Mouse (Mus musculus): ENCODE measurements around the gene Mgmt.

Mgmt gene

DNA sequence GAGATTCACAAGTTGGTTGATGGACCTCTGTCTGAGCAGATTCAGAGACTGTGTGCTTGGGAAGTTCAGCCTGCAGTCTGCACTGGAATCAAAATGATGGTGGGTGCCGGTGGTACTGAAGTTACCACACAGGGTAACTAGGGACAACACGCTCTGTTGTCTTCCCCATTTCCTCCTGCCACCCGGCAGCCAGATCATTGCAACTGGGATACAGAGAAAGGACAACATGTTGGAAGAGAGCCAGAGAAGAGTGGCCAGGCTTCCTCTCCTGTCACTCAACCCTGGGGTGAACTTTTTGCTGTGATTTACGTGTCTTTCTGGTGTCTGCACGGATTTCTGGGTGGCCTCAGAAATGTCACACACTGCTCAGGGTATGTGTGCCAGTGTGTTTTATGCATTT, 107.4 kb downstream of the Mgmt start:
- no peak for DNase-seq (ENCODE audit: low read depth, low spot score)

DNA sequence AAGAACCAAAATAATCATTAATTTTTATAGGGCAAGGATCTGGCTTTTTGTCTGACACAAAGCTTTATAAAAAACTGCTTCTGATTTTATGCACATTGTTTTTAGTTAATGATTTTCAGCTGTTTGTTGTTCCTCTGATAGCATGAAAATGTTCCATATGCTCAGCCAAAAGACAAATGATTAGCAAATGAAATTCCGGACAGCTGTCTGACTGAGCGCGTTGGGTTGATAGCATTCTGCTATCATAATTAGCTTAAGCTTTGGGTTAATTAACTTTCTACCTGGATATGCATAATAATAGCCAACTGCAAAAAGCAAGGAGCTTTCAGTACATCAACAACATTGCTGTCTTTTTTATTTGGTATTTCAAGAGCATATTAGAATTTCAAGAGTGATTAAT, 108.0 kb downstream of the Mgmt start:
- DNase-seq (ENCODE audit: low read depth, low spot score), result no peak

DNA sequence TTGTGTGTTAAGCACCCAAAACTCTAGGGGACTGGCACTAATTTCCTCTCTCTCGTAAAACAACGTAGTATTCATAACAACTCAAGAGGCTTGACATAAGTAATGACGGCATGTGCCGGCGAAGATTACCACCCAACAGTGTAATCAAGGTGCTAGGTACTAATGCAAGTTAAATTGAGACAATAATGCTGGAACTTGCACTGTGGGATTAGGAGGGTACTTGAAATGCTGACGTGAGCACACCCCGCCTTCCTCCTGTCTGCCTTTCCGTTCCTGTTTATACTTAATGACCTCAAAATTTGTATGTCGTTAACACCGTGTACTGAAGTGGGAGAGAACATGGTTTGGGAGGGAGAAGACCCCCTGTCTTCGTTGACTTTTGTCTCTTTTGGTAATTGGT, 110.9 kb downstream of the Mgmt start:
- DNase-seq (ENCODE audit: low read depth, low spot score), result no peak

DNA sequence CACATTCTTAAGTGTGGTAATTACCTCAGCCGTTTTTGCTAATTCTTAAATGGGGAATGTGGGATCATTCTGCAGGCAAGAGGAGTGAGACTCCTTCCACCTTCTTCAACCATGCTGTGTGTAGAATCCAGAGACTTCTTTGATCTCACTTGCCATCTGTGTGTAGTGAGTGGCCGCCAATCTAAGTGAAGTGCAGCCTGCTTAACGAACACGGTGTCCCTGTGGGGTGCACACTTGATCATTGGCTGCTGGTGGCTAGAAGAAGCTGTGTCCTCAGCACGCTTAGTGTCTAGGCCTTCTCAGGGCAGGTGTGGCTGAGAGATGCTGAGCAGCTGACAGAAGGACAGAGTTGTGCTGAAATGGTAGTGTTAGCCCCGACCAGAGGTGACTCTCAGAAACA, 113.9 kb downstream of the Mgmt start:
- DNase-seq (ENCODE audit: low read depth, low spot score), result no peak

DNA sequence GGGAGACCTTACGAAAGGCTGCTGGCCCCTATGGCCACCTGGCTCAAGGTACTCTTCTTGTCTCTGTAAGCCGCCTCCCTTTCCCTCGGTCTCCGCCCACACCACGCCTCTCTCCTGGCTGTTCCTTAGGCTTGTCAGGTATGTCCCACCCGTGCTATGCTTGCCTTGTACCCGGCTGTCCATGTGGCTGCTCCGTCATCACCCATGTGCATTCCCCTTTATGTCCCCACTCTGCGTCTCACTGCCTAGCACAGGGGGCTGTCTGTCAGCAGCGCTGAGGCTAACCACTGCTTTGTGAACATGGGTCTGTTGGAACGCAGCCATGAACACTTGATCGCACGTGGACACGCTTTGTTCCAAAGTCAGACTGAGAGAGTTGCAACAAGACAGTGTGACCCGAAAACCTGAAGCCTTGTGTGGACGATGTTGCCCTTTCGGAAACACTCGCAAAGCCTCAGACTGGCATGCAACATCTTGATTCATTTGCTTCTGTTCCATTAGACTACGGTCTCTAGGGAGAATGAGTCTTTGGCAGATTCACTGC, 115.4 kb downstream of the Mgmt start:
- DNase-seq (ENCODE audit: low read depth, low spot score), result no peak

DNA sequence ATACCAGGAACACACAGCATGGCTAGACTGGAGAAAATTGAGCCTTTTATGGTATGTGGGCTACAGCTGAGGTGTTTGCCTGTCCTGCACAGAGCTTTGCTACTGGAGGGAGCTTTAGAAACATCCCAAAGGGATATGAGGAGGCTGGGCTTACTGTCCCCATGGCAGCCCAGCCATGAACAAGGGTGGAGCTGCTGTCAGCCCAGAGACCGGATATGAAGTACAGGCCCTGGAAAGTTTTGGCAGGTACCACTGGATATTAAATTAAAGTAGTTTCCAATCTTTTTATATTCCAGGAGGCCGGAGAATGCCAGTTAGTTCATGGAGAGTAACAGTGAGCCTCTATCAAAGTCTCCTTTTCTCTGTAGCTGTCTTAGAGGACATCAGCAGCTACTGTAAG, 116.0 kb downstream of the Mgmt start:
- DNase-seq (ENCODE audit: low read depth, low spot score), result no peak

DNA sequence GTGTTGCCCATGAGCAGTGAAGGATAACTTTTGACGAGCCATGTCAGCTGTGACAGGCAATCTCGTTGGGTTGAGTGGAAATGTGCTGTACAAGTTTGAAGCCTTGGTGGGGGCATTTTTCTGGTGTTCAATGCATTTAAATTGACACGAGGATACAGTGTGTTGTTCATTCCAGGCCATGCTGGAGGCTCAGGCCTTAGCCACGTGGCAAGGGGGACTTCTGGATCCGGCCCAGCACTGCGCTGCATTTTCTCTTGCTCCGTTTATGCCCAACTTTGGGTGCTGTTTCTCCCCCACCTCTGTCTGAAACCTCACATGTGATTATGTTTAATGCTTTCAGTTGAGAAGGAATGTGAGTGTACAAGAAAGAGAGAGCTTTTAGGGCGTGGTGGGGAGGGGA, 118.3 kb downstream of the Mgmt start:
- no peak for DNase-seq (ENCODE audit: low read depth, low spot score)

DNA sequence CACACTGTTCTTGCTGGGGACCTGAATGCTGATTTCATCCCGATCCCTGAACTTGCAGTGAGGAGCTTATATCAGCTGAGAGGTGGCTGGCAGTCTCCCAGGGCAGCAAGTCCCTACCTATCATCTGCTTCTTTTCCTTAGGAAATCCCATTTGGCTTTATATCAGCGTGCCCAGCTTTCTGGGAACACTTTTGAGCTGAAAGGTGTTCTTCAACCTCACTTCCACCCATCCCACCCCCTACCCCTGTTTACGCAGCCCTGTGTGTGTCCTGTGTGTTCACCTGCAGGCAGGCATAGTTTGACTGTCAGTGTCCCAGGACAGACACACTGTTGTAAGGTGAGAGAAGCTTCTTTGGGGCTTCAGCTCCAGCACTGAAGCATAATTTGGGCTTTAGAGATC, 119.0 kb downstream of the Mgmt start:
- no peak for DNase-seq (ENCODE audit: low read depth, low spot score)

DNA sequence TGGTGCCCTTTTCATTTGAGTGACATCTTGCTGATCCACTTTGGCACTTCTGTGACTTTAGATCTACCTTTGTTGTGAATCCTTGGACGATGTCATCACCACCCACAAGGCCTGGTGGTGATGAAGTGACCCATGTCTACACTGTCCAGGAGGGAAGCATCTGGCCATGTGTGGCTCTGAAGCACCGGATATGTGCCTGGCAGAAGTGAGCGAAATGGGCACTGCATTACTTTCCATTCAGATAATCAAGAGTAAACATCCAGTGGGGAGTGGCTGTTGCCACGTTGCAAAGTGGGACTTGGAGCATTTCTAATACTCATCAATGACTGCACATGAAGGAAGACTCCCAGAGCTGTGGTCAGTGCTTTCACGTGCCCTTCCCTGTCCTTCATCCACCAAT, 124.2 kb downstream of the Mgmt start:
- DNase-seq (ENCODE audit: low read depth, low spot score), result no peak

DNA sequence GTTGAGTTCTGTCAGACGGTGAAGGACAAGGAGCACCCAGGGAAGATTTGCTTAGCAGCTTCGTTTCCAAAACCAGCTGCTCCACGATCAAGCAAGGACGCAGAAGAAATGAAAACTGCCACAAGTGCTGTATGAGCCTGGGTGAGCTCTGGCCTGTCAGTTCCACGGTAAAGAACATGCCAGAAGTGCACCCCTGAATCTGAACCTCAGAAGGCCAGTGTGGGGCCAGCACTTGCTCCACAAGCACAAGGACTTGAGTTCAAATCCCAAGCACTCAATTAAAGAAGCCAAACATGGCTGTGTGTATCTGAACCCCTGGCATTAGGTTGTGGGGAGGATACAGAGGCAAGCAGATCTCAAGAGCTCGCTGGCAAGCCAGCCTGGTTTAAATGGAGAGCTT, 125.8 kb downstream of the Mgmt start:
- DNase-seq (ENCODE audit: low read depth, low spot score), result no peak

DNA sequence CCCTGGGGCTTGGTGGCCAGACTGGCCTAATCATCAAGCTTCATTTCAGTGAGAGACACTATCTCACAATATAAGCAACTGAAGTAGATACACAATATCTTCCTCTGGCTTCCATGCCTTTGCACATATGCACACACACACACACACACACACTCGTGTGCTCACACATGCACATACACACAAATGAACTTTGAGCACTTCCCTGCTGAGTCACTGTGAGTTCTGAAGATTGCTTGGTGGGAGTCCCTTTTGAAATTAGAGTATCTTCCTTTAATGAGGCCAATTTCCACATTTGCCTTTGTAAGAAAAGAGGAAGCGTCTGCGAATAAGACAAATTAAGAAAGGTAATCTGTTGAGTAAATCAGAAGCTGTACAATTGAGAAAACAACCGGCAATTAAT, 136.4 kb downstream of the Mgmt start:
- DNase-seq (ENCODE audit: low read depth, low spot score), result no peak

DNA sequence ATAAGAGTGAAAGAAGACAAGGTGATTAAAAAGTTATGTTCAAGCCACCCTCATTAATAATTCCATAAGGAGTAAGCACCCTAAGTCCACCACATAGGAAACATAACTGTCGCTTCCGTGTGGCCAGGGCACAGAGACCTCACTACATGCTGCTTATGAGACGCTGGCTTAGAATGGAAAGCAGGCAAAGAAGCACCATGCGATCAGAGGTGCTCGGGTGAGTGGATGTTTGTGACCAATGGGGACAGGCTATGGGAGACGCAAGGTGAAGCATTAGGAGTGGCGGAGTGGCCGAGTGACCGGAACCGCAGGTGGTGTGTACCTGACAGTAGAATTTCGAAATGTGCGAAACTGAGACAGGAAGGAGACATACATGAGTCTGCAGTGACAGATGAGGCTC, 138.8 kb downstream of the Mgmt start:
- DNase-seq (ENCODE audit: low read depth, low spot score), result no peak

DNA sequence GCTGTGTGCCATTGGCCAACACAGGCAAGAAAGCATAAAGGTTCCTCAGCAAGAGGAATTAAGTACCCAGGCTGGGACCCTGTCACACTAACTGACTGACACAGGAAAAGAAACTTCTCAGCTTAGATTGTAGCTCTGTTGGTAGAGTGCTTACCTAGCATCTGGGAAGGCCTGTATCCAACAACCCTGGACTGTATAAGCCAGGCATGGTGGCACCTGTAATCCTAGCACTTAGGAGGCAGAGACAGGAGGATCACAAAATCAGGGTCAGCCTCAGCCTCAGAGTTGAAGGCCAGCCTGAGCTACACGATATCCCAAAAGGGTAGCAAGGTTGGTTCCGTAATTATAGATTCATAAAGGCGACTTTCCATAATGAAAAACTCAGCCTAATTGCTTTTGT, 140.6 kb downstream of the Mgmt start:
- no peak for DNase-seq (ENCODE audit: low read depth, low spot score)

DNA sequence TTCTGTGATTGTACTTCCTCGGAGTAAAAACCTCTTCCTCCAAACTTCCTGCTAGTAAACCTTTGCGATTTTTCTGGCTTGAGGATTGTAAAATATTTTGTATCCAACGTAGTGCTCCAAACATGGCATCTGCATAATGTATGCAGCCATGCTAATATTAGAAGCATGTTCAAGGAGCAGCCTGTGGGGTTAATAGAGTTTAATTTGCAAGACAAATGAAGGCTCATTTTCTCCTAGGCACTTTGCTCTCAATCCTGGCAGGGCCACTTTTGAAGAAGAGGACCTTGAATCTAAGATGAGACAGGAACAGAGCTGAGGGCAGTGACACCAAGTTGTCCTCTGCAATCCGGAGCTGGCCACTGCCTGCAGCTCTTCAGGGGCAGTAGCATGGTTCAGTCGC, 141.5 kb downstream of the Mgmt start:
- DNase-seq (ENCODE audit: low read depth, low spot score), result no peak

DNA sequence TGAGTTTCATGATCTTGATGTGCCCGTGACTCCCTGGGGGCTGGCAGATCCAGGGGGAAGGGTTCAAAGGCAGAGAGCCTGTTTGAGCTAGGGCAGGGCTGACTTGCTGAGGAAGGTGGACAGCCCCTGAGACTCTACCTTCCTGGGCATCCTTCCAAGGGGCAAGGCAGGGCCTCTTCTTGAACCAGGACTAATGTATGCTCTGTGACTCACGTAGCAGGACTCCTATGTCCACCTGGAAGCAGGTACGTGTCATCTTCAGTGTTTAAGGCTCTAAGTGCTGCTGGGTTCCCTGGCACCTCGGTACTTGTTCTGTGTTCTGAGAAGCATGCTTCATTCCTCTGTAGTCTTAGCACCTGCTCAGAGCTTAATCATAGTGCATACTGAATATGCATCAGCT, 143.1 kb downstream of the Mgmt start:
- no peak for DNase-seq (ENCODE audit: low read depth, low spot score)

DNA sequence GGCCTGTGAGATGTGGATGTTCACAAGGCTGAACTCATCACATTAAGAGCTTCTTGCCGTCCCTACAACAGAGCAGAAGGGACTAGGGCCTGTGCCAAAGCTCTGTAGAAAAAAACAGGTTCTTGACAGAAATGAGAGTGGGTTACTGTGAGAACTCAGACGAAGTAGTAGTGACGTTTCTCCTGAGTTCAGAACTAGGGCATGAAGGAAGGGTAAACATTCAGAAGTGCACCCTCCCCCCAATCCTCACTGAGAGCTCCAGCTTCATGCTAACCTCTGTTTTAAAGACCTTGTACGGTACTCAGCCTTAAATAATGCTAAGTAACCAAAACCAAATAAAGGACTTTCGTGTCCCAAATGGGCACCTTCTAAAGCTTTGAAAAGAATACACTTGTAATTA, 143.5 kb downstream of the Mgmt start:
- DNase-seq (ENCODE audit: low read depth, low spot score), result no peak

DNA sequence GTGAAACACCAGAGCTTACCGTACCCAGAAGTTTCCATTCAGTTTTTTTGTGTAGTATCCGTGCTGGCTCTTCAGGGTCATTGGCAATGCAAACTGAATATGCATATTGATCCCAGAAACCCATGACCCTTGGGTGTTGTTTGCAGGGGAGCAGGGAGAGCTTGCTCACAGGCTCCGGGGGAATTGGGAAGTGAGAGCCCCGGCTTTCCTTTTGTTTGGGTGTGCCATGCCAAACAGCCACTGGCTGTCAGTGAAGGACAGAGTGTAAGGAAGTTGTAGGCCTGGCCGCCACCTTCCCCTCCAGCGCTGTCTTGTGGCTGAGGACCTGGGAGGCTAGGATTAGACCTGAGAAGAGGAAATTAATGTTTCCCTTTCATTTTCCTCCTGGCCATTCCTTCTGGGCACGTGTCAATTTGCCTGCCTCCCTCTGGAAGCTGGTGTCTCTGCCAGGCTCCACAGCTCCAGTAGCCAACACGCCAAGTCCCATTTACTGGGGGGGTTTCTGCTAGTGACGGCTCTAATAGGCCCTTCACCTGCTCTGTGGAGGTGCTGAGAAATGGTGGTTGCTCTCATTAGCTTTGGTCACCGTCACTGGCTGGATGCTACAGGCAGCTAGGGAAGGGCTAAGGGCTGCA, 144.0 kb downstream of the Mgmt start:
- no peak for DNase-seq (ENCODE audit: low read depth, low spot score)

DNA sequence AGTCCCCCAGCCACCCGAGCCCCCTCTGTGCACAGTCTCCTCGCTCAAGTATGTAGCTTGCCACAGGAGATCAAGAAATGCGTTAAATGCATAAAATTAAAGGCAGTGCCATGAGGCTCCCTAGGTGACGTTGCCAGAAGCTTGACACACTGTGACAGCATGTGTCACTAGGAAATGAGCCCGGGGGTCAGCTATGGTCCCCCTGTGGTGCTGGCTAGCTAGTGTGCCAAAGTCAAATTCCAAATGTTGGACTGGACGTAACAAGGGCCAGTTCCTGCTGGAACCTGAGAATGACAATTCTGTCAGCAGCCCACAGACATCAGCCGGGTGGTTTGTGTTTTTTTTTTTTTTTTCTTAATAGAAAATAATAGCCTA, 144.5 kb downstream of the Mgmt start:
- DNase-seq (ENCODE audit: low read depth, low spot score), result no peak

DNA sequence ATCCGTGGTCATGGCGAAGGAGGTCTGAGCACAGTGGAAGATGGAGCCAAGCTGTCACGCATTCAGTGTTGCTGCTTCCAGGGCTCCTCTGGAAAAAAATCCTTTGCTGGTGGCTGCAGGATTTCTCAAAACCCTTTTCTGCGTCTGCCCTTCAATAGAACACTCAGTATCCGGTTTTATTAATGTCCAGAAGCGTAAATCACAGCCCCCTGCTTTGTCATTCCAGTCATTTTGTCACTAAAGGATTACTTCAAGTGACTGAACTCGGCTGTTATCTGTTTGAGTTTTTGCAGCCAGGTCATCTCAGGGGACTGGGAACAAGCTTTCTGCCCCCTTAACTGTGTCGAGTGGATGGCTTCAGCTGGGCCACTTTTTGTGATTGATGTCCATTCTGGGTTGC, 146.2 kb downstream of the Mgmt start:
- DNase-seq (ENCODE audit: low read depth, low spot score), result no peak

DNA sequence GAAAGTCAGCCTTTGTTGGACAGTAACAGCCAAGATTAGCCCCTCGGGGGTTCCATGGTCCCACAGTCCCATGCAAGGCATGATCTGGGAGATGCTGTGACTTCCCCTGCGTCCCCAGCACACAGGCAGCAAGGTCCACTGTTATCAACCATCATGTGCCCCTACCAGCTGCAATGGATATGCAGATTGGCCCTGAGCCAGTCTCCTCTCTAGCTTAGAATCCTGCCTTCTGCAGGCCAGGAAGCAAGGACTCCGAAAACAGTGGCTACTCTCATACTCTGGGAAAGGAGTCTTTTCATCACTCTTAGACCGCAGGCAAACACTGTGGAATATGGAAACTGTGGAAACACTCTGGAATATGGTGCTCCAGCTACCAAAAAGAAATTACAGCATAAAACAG, 152.5 kb downstream of the Mgmt start:
- DNase-seq (ENCODE audit: low read depth, low spot score), result no peak

DNA sequence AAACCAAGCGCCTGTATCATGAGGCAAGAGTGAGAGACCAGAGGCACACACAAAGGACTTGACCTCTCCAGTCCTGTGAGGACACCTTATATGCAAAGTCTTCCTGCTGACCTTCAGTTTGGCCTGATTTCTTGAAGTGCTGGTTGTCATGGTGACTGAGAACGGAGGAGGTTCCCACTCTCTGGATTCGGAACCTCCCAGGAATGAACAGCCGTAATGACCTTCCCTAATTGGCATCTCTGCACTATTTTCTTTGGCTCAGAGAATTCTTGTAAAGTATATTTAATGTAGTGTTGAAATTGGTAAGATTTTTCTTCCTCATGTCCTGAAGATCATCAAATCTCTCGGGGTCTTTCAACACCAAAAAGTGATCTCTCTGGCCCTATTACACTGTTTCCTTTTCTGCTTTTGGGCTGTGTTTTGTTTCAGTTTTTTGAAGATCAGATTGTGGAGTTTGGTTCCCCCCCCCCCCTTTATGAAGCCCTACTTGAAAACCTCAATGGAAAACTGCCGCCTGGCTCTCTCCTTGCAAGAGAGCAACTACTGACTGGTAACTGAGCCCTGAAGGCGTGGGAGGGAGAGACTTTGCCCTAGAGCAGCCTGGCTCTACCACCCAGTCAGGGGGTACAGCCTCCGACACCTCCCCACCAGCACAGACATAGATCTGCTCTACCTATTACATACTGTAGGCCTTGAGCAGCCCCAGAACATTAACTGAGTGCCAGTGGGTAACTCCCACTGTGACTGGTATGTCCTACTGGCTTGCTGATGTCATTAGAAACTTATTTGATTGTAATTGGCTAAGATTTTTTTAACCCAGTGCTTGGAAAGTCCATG, 153.9 kb downstream of the Mgmt start:
- DNase-seq (ENCODE audit: low read depth, low spot score), result no peak

DNA sequence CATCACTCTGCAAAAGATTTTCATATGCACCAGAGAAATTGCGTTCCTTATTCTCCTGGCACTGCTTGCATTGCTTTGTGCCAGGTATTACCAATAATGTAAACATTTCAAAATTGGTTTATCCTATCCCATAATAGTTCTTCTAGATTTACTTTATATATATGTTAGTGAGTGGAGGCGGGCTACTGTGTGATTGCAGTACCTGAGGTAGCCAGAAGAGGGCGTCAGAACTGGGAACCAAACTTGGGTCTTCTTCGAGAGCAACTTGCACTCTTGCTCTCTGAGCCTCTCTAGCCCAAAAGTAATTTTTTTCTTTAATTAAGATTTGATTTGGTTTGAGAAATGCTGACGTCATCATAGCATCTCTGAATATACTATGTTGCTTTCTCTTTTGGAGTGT, 159.9 kb downstream of the Mgmt start:
- no peak for DNase-seq (ENCODE audit: low read depth, low spot score)

DNA sequence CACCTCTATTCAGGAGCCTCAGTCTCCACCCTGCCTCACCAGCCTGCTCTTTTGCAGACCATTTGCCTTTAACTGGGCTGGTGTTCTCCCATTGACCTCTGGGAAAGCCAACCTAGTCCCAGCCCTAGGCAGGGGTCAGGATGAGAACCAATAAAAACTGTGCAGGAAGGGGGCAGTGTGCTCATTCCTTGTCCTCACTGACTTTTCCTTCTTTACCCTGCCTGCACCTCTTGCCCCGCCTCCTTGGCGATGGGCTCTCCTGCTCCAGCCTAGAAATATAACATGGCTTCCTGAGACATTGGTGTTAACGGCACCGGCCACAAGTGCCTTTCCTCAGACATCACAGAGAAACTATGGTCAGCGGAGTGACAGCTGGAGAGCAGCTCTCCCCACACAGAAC, 161.7 kb downstream of the Mgmt start:
- no peak for DNase-seq (ENCODE audit: low read depth, low spot score)

All from CD4-positive helper T cell, adult 2 months (primary cell).